Mouse (Mus musculus) heart, adult 2 months (tissue): ENCODE data around the gene Bud13. TPM values are rescaled to one million over a fixed set of nuclear protein-coding genes. Genes with fewer than 3 reads are reported as not detected.

Experiments used
- DNase-seq, 2 experiments: peaks; one replicate each; pipeline ENCODE4 v3.0.0; 2021
- H3K27ac ChIP-seq: fragments of 200-600 bp; 2 replicates; pipeline ENCODE4 v1.8.1; 2022
- H3K27me3 ChIP-seq: fragments of 200-500 bp; 2 replicates; pipeline ENCODE4 v1.6.1; 2012; ENCODE audit warnings: mild to moderate bottlenecking, low read length, inconsistent platforms, mixed read lengths; ENCODE audit not compliant: control insufficient read depth, insufficient read depth
- H3K36me3 ChIP-seq: fragments of 200-500 bp; 2 replicates; pipeline ENCODE4 v1.6.1; 2012; ENCODE audit warnings: low read length, inconsistent platforms; ENCODE audit not compliant: control insufficient read depth, insufficient read depth
- H3K4me1 ChIP-seq: fragments of 200-500 bp; 2 replicates; pipeline ENCODE4 v1.6.1; 2011; ENCODE audit warnings: low read length; ENCODE audit not compliant: control insufficient read depth, insufficient read depth
- H3K4me3 ChIP-seq: fragments of 200-600 bp; 2 replicates; pipeline ENCODE4 v1.8.1; 2022
- H3K79me2 ChIP-seq: fragments of 200-500 bp; replicated peaks from 2 replicates; pipeline ENCODE4 v1.6.1; 2012; ENCODE audit warnings: mild to moderate bottlenecking, inconsistent platforms, low read length, moderate library complexity, mixed read lengths; ENCODE audit not compliant: control insufficient read depth, insufficient read depth
- H3K9ac ChIP-seq: fragments of 200-500 bp; 2 replicates; pipeline ENCODE4 v1.6.1; 2012; ENCODE audit warnings: low read depth, mild to moderate bottlenecking, control low read depth, inconsistent platforms, low read length, mixed read lengths
- CTCF ChIP-seq: fragments of 200-600 bp; IDR thresholded peaks from 2 replicates; pipeline ENCODE4 v1.8.1; 2022; ENCODE audit warnings: antibody characterized with exemption, mild to moderate bottlenecking, moderate library complexity
- EP300 ChIP-seq: fragments of 200-500 bp; IDR thresholded peaks from 2 replicates; pipeline ENCODE4 v1.6.1; 2011; ENCODE audit warnings: low read depth, low read length, control low read depth; ENCODE audit not compliant: insufficient read depth
- POLR2A ChIP-seq: fragments of 200-500 bp; IDR thresholded peaks from 2 replicates; pipeline ENCODE4 v1.6.1; 2011; ENCODE audit warnings: mild to moderate bottlenecking, low read depth, low read length, control low read depth; ENCODE audit not compliant: insufficient read depth
- WGBS: fragments of 180-500 bp; shearing (Covaris S2); methylation state at CpG from one replicate; pipeline ENCODE4 v1.1.7; 2018; 5-methylcytosine and 5-hydroxymethylcytosine counted together
- intact Hi-C: fragments of 180-260 bp; cut with DNase I; formaldehyde crosslinking; loops from one replicate; pipeline ENCODE4 v1.15.1; 2025
- long read RNA-seq: library from polyadenylated mRNA; stranded (forward); transcript quantifications from one replicate; pipeline ENCODE4 v2.0.0, GENCODE M21; 2021
- polyA plus RNA-seq: library from polyadenylated mRNA; depleted of rRNA; stranded (reverse); fragments of >200 nt; gene quantifications from 2 replicates; pipeline ENCODE4 v1.2.3, GENCODE M21; 2012; rRNA removed
- total RNA-seq, 2 experiments: library from RNA; stranded (reverse); gene quantifications; 2 replicates each; pipeline ENCODE4 v1.2.3; 2021

Bud13 gene
- total RNA-seq (1 to 10 TPM; 7.1 to 7.4 TPM), polyA plus RNA-seq (5.6 and 6.1 TPM in 2 replicates)
- long read RNA-seq, transcript Bud13-201 (10 exons, 2,539 nt) = major isoform, 8 of 10 reads
- long read RNA-seq, partial matches to known transcripts = 2 of 10 reads
- long read RNA-seq, other reads (novel, unspliced or antisense) = 0 of 10 reads

DNA sequence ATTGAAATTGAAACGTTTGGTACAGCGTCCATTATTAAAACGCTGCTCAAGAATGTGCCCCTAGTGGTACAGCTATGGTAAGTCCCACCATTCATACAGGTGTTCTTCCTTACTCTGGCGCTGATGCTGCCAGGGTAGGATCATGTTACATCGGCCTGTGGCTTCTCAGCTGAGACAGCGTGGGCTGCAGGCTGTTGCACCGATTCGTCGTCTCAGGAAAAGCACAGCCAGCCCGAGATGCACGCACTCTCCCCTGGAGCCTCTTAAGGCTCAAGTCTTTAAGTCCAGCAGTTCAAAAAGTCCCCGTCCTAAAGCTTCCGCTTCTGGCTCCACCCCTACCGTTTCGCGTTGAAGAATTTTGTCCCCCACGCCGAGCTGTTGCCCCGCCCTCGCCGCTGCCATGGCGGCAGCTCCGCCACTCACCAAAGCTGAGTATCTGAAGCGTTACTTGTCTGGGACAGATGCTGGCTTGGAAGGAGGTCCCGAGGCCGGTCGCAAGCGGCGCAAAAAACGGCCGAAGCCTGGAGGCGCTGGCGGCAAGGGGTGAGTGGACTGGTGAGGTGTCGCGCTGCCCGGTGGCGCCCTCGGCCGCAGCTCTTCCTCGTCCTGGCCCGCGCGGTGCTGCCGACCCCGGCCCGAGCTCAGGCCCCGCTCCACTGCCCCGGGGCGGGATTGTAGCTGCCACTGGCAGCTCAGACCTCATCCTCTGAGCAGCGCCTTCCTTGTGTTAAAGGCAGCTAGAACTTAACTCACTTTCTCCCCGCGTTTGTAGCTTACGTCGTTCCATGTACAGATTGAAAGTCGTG, at the start of gene Bud13:
TSS of gene Bud13 (plus strand) at position 378 of the 806 bp plus-strand sequence.
- under 1% methylated on average over 55 of the region's 55 CpGs for WGBS
- H3K36me3 ChIP-seq = peaks cover 2% of the 10 kb centered on the region; the same call in 1 of the 2 replicates
- intact Hi-C loops = loop anchor here (5.0 to 10.0 kb wide), 2 partner anchors 376 to 458 kb away; partner anchors contain the start of genes Cep164, Pcsk7 and Rnf214

DNA sequence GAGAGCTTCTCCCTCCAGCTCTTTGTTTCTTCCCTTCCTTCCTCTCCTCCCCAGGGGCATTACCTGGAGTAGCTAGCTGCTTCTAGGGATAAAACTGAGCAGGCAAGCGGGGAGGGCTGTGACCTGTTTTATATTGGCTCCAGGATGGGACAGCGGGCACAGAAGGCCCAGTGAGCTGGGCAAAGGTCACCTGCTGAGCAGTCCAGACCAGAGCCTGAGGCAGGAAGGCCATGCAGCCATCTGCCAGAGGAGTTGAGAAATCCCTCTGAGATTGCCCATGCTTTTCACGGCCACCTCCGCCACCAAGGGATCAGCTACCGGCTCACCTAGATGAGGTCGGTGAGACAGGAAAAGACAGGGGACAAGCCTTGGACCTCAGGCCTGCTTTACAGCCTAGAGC, 47.6 kb upstream of the Bud13 start:
- Histone ChIP-seq H3K27me3 (no peaks in the 10 kb centered on the region), H3K36me3 (no peaks in the 10 kb centered on the region), H3K79me2 (no peaks in the 10 kb centered on the region), H3K4me3 (no peak overlapping the region), H3K4me1 (no peaks in the 10 kb centered on the region), H3K27ac (no peak overlapping the region), H3K9ac (no peak overlapping the region)
- WGBS = 92% methylated on average over 6 of the region's 6 CpGs
- TF ChIP-seq EP300 (no peak), POLR2A (no peak), CTCF (no peak)
- no peak for DNase-seq
- intact Hi-C loops = no loop called here

More for the DNA sequence above, at the start of gene Bud13:
- peak within 1 kb of the TSS; percentile 94 for H3K9ac ChIP-seq
- TF ChIP-seq CTCF (peak; percentile 63), POLR2A (peak; percentile 85), EP300 (no peak)
- peak within 1 kb of the TSS; percentile 99 for H3K4me3 ChIP-seq
- no peaks in the 10 kb centered on the region; the same call in 1 of the 2 replicates for H3K79me2 ChIP-seq
- peak; percentile 93 to 99 for DNase-seq
- peak within 1 kb of the TSS; percentile 86 for H3K27ac ChIP-seq
- H3K27me3 ChIP-seq = no peaks in the 10 kb centered on the region
- no peaks in the 10 kb centered on the region for H3K4me1 ChIP-seq

DNA sequence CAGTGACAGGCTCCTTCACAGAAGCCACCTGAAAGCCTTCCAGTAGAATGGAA, 47.4 kb upstream of the Bud13 start, which contains the start of gene Apoc3:
TSS of gene Apoc3 (minus strand) at position 41 of the 53 bp plus-strand sequence.
- Histone ChIP-seq H3K4me3 (no peak within 1 kb of the TSS), H3K27ac (no peak within 1 kb of the TSS), H3K4me1 (no peaks in the 10 kb centered on the region), H3K27me3 (no peaks in the 10 kb centered on the region), H3K36me3 (no peaks in the 10 kb centered on the region), H3K9ac (no peak within 1 kb of the TSS), H3K79me2 (no peaks in the 10 kb centered on the region)
- intact Hi-C loops = no loop called here
- TF ChIP-seq CTCF = no peak
- TF ChIP-seq EP300 = no peak
- no peak for TF ChIP-seq POLR2A
- no peak for DNase-seq

DNA sequence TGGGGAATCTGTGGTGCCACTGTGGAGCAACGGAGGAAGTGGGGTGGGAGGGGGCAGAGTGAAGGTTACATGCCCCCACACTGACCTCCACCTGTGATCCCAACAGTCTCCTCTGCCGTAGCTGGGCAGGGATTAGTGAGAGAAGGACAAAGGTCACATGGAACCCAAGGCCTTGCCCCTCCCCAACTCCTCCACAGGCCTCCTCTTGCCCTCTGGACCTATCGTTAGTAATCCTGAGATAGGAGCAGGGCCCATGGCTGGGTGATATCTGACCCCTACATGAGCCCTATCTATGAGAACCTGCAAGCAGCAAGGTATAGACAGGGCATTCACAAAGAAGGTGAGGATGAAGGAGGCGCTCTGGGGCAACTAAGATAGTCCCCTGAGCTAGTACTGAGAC, 47.2 kb upstream of the Bud13 start:
- no peak overlapping the region for H3K4me3 ChIP-seq
- TF ChIP-seq POLR2A (no peak), EP300 (no peak), CTCF (no peak)
- no peaks in the 10 kb centered on the region for H3K36me3 ChIP-seq
- H3K27ac ChIP-seq = no peak overlapping the region
- DNase-seq = no peak
- H3K79me2 ChIP-seq = no peaks in the 10 kb centered on the region
- no peaks in the 10 kb centered on the region for H3K4me1 ChIP-seq
- 81% methylated on average over 4 of the region's 4 CpGs for WGBS
- intact Hi-C loops = no loop called here
- H3K27me3 ChIP-seq = no peaks in the 10 kb centered on the region
- H3K9ac ChIP-seq = no peak overlapping the region

DNA sequence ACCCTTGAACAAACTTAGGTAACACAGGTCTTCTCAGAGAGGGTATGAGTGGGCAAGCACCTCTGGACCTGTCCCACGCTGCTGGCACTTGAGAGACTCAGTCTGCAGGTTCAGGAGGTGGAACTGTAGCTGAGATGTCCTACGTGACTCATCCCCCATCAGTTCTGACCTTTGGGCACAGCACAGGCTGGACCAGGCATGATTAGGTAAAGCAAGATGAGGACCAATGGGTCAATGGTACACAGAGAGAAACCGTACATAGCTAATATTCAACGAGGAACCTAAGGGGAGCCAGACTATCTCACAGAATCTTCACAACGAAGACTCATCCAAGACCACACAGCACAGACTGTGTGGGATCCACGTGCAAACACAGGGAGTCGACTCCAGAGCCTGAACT, 44.0 kb upstream of the Bud13 start:
- WGBS = 88% methylated on average over 7 of the region's 7 CpGs
- intact Hi-C loops = no loop called here
- TF ChIP-seq POLR2A (no peak), EP300 (no peak), CTCF (no peak)
- Histone ChIP-seq H3K27ac (no peak overlapping the region), H3K36me3 (no peaks in the 10 kb centered on the region), H3K4me1 (no peaks in the 10 kb centered on the region), H3K79me2 (no peaks in the 10 kb centered on the region), H3K27me3 (no peaks in the 10 kb centered on the region), H3K9ac (no peak overlapping the region), H3K4me3 (no peak overlapping the region)
- no peak for DNase-seq

DNA sequence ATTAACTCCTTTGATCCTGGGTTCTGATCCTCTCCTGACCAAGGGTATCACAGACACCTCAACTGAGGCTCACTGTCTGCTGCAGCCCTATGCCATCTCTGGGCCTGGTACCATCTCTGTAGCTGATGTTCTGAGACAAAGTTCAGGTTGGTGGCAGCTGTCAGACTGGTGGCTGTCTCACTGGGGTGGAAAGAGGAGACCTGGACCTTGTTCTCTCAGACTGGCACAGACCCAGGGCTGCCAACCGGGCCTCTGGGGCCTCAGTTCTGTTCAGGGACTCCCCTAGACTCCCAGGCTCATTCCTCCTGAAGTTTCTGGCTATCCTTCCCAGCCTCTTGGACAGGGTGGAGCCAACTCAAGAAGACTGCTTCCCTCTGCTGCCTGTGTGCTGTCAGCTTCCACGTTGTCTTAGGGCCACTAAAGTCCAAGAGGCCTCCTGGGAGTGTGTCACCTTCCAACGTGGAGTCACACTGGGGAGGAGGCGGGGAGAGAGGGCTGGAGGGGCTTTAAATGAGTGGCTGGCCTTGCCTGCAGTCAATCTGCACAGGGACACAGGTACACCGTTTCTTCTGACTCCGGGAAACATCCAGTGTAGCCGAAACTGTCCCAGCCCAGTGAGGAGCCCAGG, 42.2 kb upstream of the Bud13 start, which contains the start of gene Apoa4:
TSS of gene Apoa4 (plus strand) at position 171 of the 628 bp plus-strand sequence.
- intact Hi-C loops = no loop called here
- Histone ChIP-seq H3K4me1 (no peaks in the 10 kb centered on the region), H3K9ac (no peak within 1 kb of the TSS), H3K4me3 (no peak within 1 kb of the TSS), H3K36me3 (no peaks in the 10 kb centered on the region), H3K79me2 (no peaks in the 10 kb centered on the region), H3K27me3 (no peaks in the 10 kb centered on the region), H3K27ac (no peak within 1 kb of the TSS)
- 64% methylated on average over 7 of the region's 7 CpGs for WGBS
- no peak for DNase-seq
- TF ChIP-seq CTCF (no peak), EP300 (no peak), POLR2A (no peak)
